Mouse (Mus musculus) ES-E14 (cell line): Measurements from ENCODE around the gene Fndc1.

Experiments used
- CHD2 ChIP-seq: IDR thresholded peaks from 2 replicates; pipeline ENCODE4 v1.6.1; 2014; ENCODE audit warnings: mild to moderate bottlenecking, low read depth, low read length, inconsistent platforms
- HCFC1 ChIP-seq: IDR thresholded peaks from 2 replicates; pipeline ENCODE4 v1.6.1; 2012; ENCODE audit warnings: low read length, inconsistent platforms, borderline replicate concordance; ENCODE audit not compliant: insufficient read depth
- MAFK ChIP-seq: IDR thresholded peaks from 2 replicates; pipeline ENCODE4 v1.6.1; 2014; ENCODE audit warnings: mild to moderate bottlenecking, low read depth, low read length, inconsistent platforms; ENCODE audit not compliant: insufficient read depth
- ZC3H11A ChIP-seq: IDR thresholded peaks from 2 replicates; pipeline ENCODE4 v1.6.1; 2012; ENCODE audit warnings: low read depth, mild to moderate bottlenecking, inconsistent platforms, low read length, borderline replicate concordance

DNA sequence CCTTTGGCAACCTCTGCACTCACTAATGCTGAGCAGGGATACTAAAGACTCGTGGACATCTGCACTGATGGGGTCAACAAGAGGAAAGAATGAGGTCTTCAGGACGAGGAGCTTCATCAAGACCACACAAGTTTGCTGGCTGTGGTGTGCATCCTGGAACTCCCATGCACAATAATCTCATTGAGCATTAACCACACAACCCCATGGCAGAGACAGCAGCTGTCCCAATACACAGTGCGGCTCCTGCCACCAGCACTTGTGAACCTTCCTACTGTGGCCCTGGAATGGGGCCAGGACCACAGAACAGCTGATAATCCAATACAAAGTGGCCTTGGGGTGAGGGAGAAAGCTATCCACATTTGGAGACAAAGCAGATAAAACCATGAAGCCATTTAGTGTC is 36.6 kb downstream of the Fndc1 start:
- no peak for TF ChIP-seq CHD2
- TF ChIP-seq MAFK, result no peak
- no peak for TF ChIP-seq ZC3H11A
- TF ChIP-seq HCFC1, result no peak
